Mouse (Mus musculus) lung, embryonic 14.5 days (tissue): ENCODE measurements at regions not wholly inside any gene's neighbourhood (a gene's known extent, or its start where the extent isn't known, plus 50 kb on each side); places are given as distances from the start of the nearest gene placed in this dataset.

Experiments
- ATAC-seq: fragments of 200-750 bp; cut with Nextera tagmentation; 2 replicates; pipeline ENCODE4 v1.8.0; 2017; ENCODE audit warnings: mild to moderate bottlenecking, moderate TSS enrichment, moderate library complexity; ENCODE audit not compliant: insufficient read depth
- DNase-seq: peaks from one replicate; pipeline ENCODE4 v3.0.0-alpha.2; 2015
- H3K27ac ChIP-seq: fragments of 300-500 bp; sonication (generic); 2 replicates; pipeline ENCODE4 v1.5.1; 2014; ENCODE audit warnings: low read depth, mild to moderate bottlenecking, moderate library complexity
- H3K27me3 ChIP-seq: fragments of 300-500 bp; sonication (generic); 2 replicates; pipeline ENCODE4 v1.6.1; 2014; ENCODE audit warnings: low read length, control low read depth; ENCODE audit not compliant: insufficient read depth
- H3K36me3 ChIP-seq: fragments of 300-500 bp; sonication (generic); 2 replicates; pipeline ENCODE4 v1.6.1; 2014; ENCODE audit warnings: control low read depth; ENCODE audit not compliant: insufficient read depth
- H3K4me1 ChIP-seq: fragments of 300-500 bp; sonication (generic); 2 replicates; pipeline ENCODE4 v1.6.1; 2014; ENCODE audit warnings: antibody characterized with exemption, control low read depth; ENCODE audit not compliant: insufficient read depth
- H3K4me2 ChIP-seq: fragments of 300-500 bp; sonication (generic); 2 replicates; pipeline ENCODE4 v1.6.1; 2014; ENCODE audit warnings: mild to moderate bottlenecking
- H3K4me3 ChIP-seq: fragments of 300-500 bp; sonication (generic); 2 replicates; pipeline ENCODE4 v1.5.1; 2014; ENCODE audit warnings: low read depth, low read length
- H3K9ac ChIP-seq: fragments of 300-500 bp; sonication (generic); 2 replicates; pipeline ENCODE4 v1.6.1; 2014
- H3K9me3 ChIP-seq: fragments of 300-500 bp; sonication (generic); 2 replicates; pipeline ENCODE4 v1.6.1; 2016; ENCODE audit warnings: low read depth, low read length, control low read depth
- CTCF ChIP-seq: IDR thresholded peaks from 2 replicates; pipeline ENCODE4 v1.5.1; 2016; ENCODE audit warnings: antibody characterized with exemption, low read depth
- WGBS: fragments of 180-500 bp; shearing (Covaris S2); extraction: QIAGEN DNeasy Blood & Tissue Kit; methylation state at CpG from one replicate; pipeline ENCODE4 v1.1.7; 2014; 5-methylcytosine and 5-hydroxymethylcytosine counted together

DNA sequence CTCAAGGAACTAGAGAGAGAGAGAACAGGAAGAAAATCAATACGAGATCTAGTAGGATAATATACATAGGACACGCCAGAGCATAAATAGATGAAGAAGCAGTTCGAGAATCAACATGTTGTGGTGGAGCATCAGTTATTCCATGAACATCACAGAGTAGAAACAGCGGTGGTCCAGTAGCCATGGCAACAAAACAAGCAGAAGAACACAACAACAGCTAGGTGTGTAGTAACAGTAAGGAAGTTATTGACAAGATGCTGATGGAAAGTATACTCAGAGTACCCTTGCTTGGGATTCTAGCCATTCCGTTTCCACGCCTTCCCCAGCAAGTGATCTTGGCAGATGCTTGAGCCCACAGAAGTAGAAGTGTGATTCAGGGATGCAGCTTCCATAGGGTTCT lies 317.3 kb upstream of the Klf3 start:
- WGBS: 93% methylated on average over 6 of the region's 6 CpGs
- Histone ChIP-seq H3K27ac (no peak overlapping the region), H3K4me2 (no peak overlapping the region)

DNA sequence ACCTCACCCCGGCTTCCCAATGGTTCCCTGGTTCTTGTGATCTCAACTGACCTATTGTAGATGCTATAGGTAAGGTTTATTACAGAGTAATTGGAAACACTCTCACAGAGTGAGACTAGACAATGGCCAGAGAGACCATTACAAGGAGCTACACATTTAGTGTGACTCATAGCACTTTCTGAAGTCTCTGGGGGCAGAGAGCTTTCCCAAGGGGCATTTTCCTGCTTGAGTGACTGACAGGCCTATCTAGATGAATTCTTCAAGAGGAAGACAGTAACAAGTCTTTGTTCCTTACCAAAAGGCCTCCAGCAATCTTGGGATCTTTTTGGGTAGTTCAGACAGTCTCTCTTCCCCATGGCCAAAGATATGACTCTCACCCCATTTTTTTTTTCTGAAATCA lies 316.4 kb upstream of the Klf3 start:
- DNase-seq (no peak), ATAC-seq (no peak)
- Histone ChIP-seq H3K4me2 (no peak overlapping the region), H3K9me3 (no peaks in the 10 kb centered on the region), H3K27me3 (no peaks in the 10 kb centered on the region), H3K4me1 (no peaks in the 10 kb centered on the region), H3K27ac (no peak overlapping the region), H3K9ac (no peak overlapping the region), H3K4me3 (no peak overlapping the region), H3K36me3 (no peaks in the 10 kb centered on the region)
- no peak for TF ChIP-seq CTCF
- 82% methylated on average over 1 of the region's 1 CpGs for WGBS

More for the DNA sequence above, 317.3 kb upstream of the Klf3 start:
- DNase-seq: no peak
- Histone ChIP-seq H3K36me3 (no peaks in the 10 kb centered on the region), H3K9me3 (no peaks in the 10 kb centered on the region), H3K4me3 (no peak overlapping the region), H3K4me1 (no peaks in the 10 kb centered on the region), H3K9ac (no peak overlapping the region), H3K27me3 (no peaks in the 10 kb centered on the region)
- ATAC-seq: no peak
- no peak for TF ChIP-seq CTCF

DNA sequence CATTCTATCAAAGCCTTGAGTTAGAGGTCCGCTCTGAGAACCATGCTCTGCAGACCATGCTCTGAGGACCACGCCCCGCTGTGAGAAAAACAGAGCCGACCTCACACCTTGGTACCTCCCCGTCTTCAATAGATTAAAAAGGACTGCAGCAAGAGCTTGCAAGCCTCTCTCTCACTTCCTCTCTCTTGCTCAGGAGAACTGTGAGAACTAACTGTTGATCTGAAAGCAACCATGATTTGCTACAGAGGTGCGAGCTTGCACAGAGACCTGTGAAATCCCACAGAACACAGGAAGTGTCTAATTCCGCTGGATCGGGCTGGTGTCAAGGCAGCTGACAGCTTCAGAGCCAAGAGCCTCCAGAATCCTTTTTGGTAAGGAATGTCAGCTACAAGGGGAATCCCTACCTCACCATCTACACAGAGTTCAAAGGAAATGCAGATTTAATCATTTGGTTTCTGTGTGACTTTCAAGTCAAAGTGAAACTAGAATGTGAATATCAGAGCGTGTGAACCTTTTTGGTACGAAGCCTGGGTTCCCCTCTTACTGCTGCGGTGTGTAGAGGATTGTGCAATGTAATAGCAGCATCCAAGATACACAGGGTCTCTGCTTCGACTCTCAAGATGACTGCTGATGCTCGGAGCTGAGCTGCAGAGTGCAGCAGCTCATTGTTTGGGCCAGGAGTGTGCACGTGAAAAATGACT lies 315.3 kb upstream of the Klf3 start:
- ATAC-seq (no peak), DNase-seq (no peak)
- Histone ChIP-seq H3K36me3 (no peaks in the 10 kb centered on the region), H3K4me1 (no peaks in the 10 kb centered on the region), H3K9me3 (no peaks in the 10 kb centered on the region), H3K4me3 (no peak overlapping the region), H3K9ac (no peak overlapping the region), H3K4me2 (peak overlapping the region; percentile 2; the same call in 1 of the 2 replicates), H3K27ac (no peak overlapping the region), H3K27me3 (no peaks in the 10 kb centered on the region)
- WGBS: 49% methylated on average over 14 of the region's 14 CpGs
- TF ChIP-seq CTCF: no peak

DNA sequence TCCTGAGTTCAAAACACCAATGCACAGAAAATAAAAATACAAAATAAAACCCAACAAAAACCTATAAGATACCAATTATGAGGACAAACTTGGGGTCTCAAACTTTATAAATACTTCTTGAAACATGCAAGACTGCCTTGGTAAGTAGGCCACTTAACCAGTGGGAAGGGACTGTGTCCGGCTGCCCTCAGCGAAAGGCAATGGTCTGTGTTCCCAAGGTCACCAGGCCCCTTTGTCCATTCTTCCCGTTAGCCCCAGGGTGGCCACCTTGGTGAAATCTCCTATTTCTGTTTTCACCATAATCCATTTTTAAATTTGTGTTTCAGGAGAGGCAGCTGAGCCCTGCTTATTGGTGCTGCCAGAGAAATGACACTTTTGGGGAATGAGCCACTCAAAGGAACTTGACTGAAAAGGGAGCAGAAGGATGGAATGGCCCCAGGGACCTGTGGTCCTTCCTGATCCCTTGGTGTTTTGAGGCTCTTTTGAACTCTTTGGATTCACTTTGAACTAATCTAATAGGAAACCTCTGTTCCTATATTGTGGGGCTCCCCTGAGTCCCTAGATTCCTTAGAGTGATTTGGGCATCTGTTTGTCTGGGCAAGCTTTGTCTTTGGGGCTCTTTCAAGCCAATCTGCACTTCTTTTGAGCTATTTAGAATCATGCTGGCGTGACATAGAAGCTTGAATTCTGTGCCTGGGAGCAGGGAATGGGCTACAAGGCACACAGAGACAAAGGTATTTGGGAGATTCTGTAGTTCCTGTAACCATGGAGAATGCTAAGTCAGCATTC lies 313.3 kb upstream of the Klf3 start:
- ATAC-seq (no peak), DNase-seq (no peak)
- Histone ChIP-seq H3K27me3 (no peaks in the 10 kb centered on the region), H3K9me3 (no peaks in the 10 kb centered on the region), H3K4me2 (no peak overlapping the region), H3K4me1 (no peaks in the 10 kb centered on the region), H3K9ac (no peak overlapping the region), H3K4me3 (no peak overlapping the region), H3K36me3 (no peaks in the 10 kb centered on the region), H3K27ac (no peak overlapping the region)
- 90% methylated on average over 4 of the region's 4 CpGs for WGBS
- TF ChIP-seq CTCF: no peak

DNA sequence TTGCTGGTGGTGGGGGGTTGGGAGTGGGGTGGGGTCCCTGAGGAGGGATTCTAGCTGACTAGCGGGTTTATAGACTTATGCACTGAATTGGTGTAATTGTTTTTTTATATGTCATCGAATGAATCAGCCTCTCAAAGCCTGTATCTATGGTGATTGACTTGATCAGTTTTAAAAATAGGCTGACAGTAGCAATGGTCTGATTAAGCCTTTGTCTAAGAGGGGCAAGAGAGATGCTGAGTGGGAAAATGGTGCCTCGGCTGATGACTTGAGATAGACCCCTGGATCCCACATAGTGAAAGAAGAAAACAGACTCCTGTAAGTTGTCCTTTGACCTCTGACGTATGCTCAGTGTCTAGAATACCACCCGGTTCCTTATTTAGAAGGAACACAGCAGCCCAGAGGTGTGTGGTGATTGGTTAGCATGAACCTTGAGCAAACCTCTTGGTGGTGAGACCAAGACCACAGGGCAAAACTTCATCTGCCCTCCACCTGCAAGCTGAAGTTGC lies 312.7 kb upstream of the Klf3 start:
- Histone ChIP-seq H3K27ac (no peak overlapping the region), H3K9me3 (no peaks in the 10 kb centered on the region), H3K27me3 (no peaks in the 10 kb centered on the region), H3K36me3 (no peaks in the 10 kb centered on the region), H3K9ac (no peak overlapping the region), H3K4me2 (no peak overlapping the region), H3K4me3 (no peak overlapping the region), H3K4me1 (no peaks in the 10 kb centered on the region)
- 52% methylated on average over 5 of the region's 5 CpGs for WGBS
- ATAC-seq (no peak), DNase-seq (no peak)
- TF ChIP-seq CTCF: no peak

DNA sequence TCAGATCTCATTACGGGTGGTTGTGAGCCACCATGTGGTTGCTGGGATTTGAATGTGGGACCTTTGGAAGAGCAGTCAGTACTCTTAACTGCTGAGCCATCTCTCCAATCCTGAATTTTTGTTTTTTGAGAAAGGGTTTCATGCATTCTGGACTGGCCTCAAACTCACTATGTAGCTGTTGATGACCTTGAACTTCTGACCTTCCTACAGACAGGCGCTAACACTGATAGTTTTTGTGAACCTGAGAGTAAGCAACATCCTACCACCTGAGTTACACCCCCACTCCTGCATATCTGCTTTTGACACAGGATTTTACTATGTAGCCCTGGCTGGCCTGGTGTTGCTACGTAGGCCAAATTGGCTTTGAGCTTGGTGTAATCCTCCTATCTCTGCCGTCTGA lies 308.8 kb upstream of the Klf3 start:
- Histone ChIP-seq H3K27ac (no peak overlapping the region), H3K9me3 (no peaks in the 10 kb centered on the region), H3K4me1 (no peaks in the 10 kb centered on the region), H3K9ac (no peak overlapping the region), H3K4me2 (no peak overlapping the region), H3K4me3 (no peak overlapping the region), H3K36me3 (no peaks in the 10 kb centered on the region), H3K27me3 (no peaks in the 10 kb centered on the region)
- WGBS: 86% methylated on average over 4 of the region's 4 CpGs
- ATAC-seq (no peak), DNase-seq (no peak)
- TF ChIP-seq CTCF: no peak

DNA sequence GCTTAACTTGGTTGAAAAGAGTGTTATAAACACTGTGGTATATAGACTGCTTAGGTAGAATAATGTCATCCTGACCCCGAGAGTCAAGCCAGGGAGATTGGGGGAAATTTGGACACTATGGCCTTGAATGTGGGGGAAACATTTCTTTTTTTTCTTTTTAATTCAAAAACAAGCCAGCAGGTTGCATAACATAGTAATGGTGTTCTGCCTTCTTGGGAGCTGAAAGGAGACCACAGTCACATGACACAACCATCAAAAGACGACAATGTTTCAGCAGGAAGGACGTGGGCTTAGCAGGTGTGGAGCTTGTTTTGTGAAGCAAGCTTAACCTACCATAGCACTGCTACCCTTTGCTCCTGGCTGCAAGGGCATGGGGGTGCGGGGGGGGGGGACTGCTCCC lies 306.3 kb upstream of the Klf3 start:
- Histone ChIP-seq H3K4me1 (no peaks in the 10 kb centered on the region), H3K9me3 (no peaks in the 10 kb centered on the region), H3K9ac (no peak overlapping the region), H3K27me3 (no peaks in the 10 kb centered on the region), H3K4me3 (no peak overlapping the region), H3K36me3 (no peaks in the 10 kb centered on the region), H3K4me2 (no peak overlapping the region), H3K27ac (no peak overlapping the region)
- 85% methylated on average over 4 of the region's 4 CpGs for WGBS
- TF ChIP-seq CTCF: no peak
- DNase-seq: no peak
- ATAC-seq: no peak
